Mouse (Mus musculus) left cerebral cortex, adult 8-10 months (tissue): ENCODE measurements around the gene Gm3233. TPM values are rescaled to one million over a fixed set of nuclear protein-coding genes. Genes with fewer than 3 reads are reported as not detected.
"Not testable (repeated sequence)": the region's sequence is repeated elsewhere in the genome, so short reads cannot be mapped to it uniquely, and the experiment has no call there.

ENCODE experiments used
- DNase-seq, 2 experiments: peaks; one replicate each; pipeline ENCODE4 v3.0.0; 2022; ENCODE audit warnings: low spot score in 2 of 2
- total RNA-seq, 4 experiments: library from RNA; stranded (reverse); gene quantifications; 2 replicates each; pipeline ENCODE4 v1.2.4; 2022

Gene Gm3233
- total RNA-seq, 4 experiments from 2014 or later: not detected

- DNase-seq: no peak
These were observed 30.2 kb downstream of the Gm3233 start for GRCm38 (mm10) chr10:77729241-77729640.

DNA sequence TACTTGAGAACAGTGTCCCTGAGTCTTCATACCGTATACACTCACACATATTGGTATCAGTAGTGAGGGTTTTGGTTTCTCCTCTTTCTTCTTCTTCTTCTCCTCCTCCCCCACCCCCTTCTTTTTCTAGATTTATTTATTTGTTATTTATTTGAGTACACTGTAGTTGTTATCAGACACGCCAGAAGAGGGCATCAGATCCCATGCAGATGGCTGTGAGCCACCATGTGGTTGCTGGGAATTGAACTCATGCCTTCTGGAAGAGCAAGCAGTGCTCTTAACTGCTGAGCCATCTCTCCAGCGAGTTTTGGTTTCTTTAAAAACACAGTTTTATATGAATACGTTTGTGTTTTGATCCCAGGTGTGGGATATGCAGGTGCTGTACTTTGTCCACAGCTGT, 31.2 kb downstream of the Gm3233 start:
- no peak for DNase-seq

GRCm38 (mm10) chr10:77726186-77726585, 33.3 kb downstream of the Gm3233 start, which contains the start of gene Gm10100:
TSS of gene Gm10100 (plus strand) at chr10:77726486.
- no peak for DNase-seq

DNA sequence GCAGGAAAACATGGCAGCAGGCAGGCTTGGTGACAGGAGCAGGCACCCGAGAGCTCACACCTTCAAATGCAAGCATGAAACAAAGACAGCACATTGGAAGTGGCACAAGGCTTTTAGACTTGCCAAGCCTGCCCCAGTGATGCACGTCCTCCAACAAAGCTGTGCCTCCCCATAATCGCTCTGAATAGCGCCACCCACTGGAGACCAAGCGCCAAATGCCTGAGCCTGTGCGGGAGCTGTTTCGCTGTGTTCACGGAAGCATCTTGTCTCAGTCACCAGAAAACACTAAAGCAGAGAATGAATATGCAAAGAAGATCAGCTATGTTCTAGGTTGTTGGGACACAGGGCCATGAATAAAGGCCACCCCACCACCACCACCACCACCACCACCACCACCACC, 34.6 kb downstream of the Gm3233 start:
- DNase-seq: no peak

- DNase-seq: not testable (repeated sequence)
These were observed 39.2 kb downstream of the Gm3233 start, which contains the start of gene Krtap12-1 for GRCm38 (mm10) chr10:77720299-77720698. TSS of gene Krtap12-1 (plus strand) at chr10:77720599.

DNA sequence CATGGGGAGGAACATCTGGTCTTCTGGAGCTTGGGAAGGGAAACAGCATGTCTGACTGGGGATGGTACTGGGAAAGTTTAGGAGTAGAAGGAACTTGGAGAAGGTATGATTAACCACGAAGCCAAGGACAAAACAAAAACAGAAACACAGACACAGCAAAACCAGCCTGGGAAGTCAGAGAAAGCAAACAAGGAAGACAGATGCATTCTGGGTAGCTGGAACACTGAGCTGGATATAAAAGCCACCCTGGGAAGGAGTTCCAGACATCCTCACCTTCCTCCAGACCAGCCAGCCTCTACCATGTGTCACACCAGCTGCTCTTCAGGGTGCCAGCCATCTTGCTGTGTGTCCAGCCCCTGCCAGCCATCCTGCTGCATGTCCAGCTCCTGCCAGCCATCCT, 44.0 kb downstream of the Gm3233 start, which contains the start of gene Gm10142:
Gene Gm10142 (plus strand): TSS at position 301 of the 400 bp plus-strand sequence.
- no peak for DNase-seq

DNA sequence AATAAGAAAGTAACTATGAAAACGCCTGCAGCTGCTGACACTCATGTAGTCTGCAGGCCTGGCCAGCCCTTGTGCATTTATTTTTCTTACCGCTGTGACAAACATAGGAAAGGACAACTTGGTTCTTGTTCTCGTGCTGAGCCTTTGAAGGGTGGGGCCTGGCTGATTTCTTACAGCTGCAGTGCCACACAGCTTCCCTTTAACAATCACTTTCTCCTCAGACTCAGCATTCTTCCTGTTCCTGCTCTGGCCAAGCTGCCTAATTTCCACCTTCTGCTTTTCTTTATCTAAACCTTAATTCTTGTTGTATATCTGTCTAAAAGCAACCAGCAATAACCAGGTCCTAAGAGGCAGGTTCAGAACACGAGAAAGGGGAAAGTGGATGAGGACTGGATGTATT, 45.7 kb downstream of the Gm3233 start:
- DNase-seq: no peak

GRCm38 (mm10) chr10:77711157-77711556, 48.3 kb downstream of the Gm3233 start, which contains the start of gene Gm10024:
TSS of gene Gm10024 (plus strand) at chr10:77711457.
- not testable (repeated sequence) for DNase-seq

GRCm38 (mm10) chr10:77709831-77710230, 49.7 kb downstream of the Gm3233 start:
- no peak for DNase-seq

Other genes starting within 250 kb of the Gm3233 start
- 10 to 100 TPM; 26.6 to 32.7 (median 29.5) TPM for gene Fam207a, start 243.9 kb downstream of the Gm3233 start, total RNA-seq
- gene Itgb2, start 229.4 kb downstream of the Gm3233 start, total RNA-seq: 10 to 100 TPM in 2 of 4 experiments, 1 to 10 TPM in 2; 3.8 to 20.4 (median 8.9) TPM
- gene Pttg1ip, start 178.0 kb downstream of the Gm3233 start, total RNA-seq: 10 to 100 TPM; 80.9 to 92.5 (median 89.4) TPM
- 100 to 1,000 TPM; 172 to 216 (median 192) TPM for gene Sumo3, start 153.6 kb downstream of the Gm3233 start, total RNA-seq
- gene Gm49325, start 153.5 kb downstream of the Gm3233 start, total RNA-seq: 10 to 100 TPM; 17.1 to 31.9 (median 23.8) TPM
- 10 to 100 TPM; 44.8 to 51.1 (median 49.0) TPM for gene Ube2g2, start 137.4 kb downstream of the Gm3233 start, total RNA-seq
- gene Tspear, start 73.1 kb downstream of the Gm3233 start, total RNA-seq: 1 to 10 TPM in 1 of 4 experiments, under 1 TPM in 3; 0.35 to 1.1 (median 0.74) TPM
- not detected for gene Gm19402, start 68.9 kb downstream of the Gm3233 start, total RNA-seq
- gene Gm9508, start 62.4 kb downstream of the Gm3233 start, total RNA-seq: not detected
- gene Gm10272, start 53.1 kb downstream of the Gm3233 start, total RNA-seq: not detected
- not detected for gene Gm10024, start 48.2 kb downstream of the Gm3233 start, total RNA-seq
- not detected for gene Gm10142, start 43.9 kb downstream of the Gm3233 start, total RNA-seq
- not detected for gene Krtap12-1, start 39.1 kb downstream of the Gm3233 start, total RNA-seq
- gene Gm10100, start 33.2 kb downstream of the Gm3233 start, total RNA-seq: not detected
- gene Gm18596, start 17.0 kb downstream of the Gm3233 start, total RNA-seq: not detected
- not detected for gene Gm9736, start 8.3 kb downstream of the Gm3233 start, total RNA-seq
- not detected for gene Gm3238, start 11.6 kb upstream of the Gm3233 start, total RNA-seq
- gene Gm7138, start 17.3 kb upstream of the Gm3233 start, total RNA-seq: not detected
- gene Gm3250, start 22.9 kb upstream of the Gm3233 start, total RNA-seq: not detected
- not detected for gene Gm7137, start 28.5 kb upstream of the Gm3233 start, total RNA-seq
- gene Gm9639, start 35.4 kb upstream of the Gm3233 start, total RNA-seq: not detected
- not detected for gene Gm19668, start 39.5 kb upstream of the Gm3233 start, total RNA-seq
- gene Gm9507, start 52.2 kb upstream of the Gm3233 start, total RNA-seq: not detected
- gene Gm2696, start 55.0 kb upstream of the Gm3233 start, total RNA-seq: not detected
- not detected for gene Krtap10-4, start 67.4 kb upstream of the Gm3233 start, total RNA-seq
- gene Krtap10-10, start 76.3 kb upstream of the Gm3233 start, total RNA-seq: not detected
- not detected for gene Gm36176, start 87.1 kb upstream of the Gm3233 start, total RNA-seq
- gene Gm10318, start 93.2 kb upstream of the Gm3233 start, total RNA-seq: not detected
- gene Gm3285, start 102.3 kb upstream of the Gm3233 start, total RNA-seq: not detected
- 10 to 100 TPM in 3 of 4 experiments, 1 to 10 TPM in 1; 9.3 to 10.8 (median 10.4) TPM for gene Lrrc3, start 142.9 kb upstream of the Gm3233 start, total RNA-seq
- 10 to 100 TPM; 49.9 to 64.9 (median 51.2) TPM for gene Trpm2, start 210.9 kb upstream of the Gm3233 start, total RNA-seq
- gene 1810043G02Rik, start 218.8 kb upstream of the Gm3233 start, total RNA-seq: 10 to 100 TPM; 28.1 to 37.1 (median 34.4) TPM